Mouse (Mus musculus) spleen, postnatal 10 days (tissue): Measurements from ENCODE around the gene Trim40.

Experiments used
- DNase-seq, 2 experiments: peaks; one replicate each; pipeline ENCODE4 v3.0.0; 2021 to 2022; ENCODE audit warnings: low spot score in 2 of 2

Gene Trim40

GRCm38 (mm10) chr17:36890073-36890903 lies at the start of gene Trim40:
Gene Trim40 (minus strand): TSS chr17:36890123.
- no peak for DNase-seq

- no peak for DNase-seq
Measured at GRCm38 (mm10) chr17:36938056-36938455, 48.1 kb upstream of the Trim40 start.

GRCm38 (mm10) chr17:36931806-36932205 lies 41.9 kb upstream of the Trim40 start:
- no peak for DNase-seq

DNA sequence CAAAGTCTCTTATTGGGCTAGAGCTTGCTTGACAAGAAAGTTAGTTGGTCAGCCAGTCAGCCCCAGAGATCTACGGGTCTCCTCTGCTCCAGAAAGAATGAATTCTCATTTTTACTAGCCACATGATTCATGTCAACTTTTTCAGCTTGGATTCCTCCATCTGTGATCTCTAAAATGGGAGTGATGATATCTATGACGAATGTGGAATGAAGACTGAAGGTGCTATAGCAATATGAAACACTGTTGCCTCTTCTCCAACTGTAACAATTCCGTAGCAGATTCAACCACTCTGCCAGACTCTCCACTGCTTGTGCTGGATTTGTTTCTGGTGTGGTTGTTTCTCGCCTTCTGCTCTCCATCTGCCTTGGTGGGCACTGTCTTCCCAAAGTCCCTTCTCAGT lies 41.2 kb upstream of the Trim40 start:
- DNase-seq = no peak

- no peak for DNase-seq
Measured at GRCm38 (mm10) chr17:36930233-36930632, 40.3 kb upstream of the Trim40 start.

DNA sequence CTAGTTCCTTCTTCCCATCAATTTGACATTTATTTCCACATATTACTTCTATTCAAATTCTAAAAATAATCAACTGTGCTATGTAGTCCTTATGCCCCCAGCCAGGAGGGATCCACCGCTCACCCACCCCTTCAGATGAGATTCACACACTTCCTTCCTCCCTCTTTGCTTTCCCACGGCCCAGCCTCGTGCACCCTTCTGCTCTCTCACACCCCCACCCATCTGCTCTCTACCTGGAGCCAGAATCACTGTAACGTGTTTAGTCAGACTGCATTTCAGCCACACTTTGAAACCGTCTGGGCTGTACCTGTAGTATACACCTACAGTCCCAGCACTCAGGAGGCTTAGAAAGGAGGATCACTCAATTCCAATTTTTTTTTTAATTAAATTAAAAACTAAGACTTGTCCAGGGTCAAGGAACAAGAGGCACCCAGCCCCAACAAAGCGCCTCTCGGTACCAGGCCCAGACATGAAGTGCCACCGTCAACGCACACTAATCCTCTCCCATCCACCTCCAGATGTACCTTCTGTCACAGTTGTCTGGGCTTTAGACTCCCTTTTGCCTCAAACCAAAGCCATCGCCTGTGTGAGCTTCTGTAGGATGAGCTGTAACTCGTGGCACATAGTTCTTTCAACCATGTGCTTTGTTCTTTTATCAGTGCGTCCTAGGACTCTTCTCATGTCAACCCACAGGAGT lies 39.5 kb upstream of the Trim40 start:
- DNase-seq = no peak

GRCm38 (mm10) chr17:36927496-36928120 lies 37.7 kb upstream of the Trim40 start:
- no peak for DNase-seq

DNA sequence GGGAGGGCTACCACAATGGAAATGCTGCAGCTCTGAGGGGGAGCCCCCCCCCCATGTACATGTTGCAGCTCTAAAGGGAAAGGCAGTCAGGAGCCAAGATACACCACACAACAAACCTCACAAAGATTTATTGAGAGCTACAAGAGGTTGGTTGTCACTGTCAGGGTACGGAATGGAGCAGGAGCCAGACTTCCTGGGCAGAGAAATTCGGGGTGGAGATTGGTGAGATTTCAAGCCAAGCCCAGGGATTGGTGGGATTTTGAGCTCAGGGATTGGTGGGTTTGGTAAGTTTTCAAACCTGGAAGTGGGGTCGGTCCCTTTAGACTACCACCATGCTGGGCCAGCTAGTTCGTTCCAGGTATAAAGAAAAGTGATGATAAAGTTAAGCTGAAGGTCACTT lies 33.6 kb upstream of the Trim40 start:
- no peak for DNase-seq

DNA sequence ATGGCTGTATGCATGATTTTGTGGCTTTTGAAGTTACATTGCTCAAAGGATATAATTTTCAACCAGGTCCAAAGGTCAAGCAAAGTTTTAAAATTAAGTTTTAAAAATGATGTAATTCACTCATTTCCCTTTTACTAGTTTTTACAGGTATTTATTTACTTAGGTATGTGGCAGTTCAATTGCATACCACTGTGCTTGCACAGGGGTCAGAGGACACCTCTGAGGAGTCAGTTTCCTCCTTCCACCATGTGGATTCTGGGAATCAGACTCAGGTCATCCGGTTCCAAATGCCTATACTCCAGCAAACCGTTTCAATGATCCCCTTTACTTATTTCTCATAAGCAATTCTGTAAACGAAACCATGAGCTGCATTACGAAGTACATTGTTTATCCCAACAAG lies 32.8 kb upstream of the Trim40 start:
- no peak for DNase-seq

- DNase-seq = no peak
Measured at GRCm38 (mm10) chr17:36920239-36920638, 30.3 kb upstream of the Trim40 start.

DNA sequence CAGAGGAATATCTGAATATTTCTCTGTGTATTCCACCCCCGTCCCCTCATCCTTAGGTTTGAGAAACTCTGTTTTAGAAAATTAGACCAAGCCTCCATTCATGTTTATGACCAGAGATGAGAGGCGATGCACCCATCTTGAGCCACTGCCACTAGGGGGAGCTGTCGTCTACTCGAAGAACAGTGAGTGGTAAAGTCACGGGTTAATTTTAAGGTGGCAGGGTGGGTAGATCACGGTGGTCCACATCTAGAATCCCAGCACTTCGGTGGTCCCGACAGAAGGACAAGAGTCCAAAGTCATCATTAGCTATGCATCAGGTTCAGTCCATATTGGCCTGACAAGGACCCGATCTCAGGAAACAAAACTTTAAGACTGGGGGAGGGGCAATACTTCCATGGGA lies 25.2 kb upstream of the Trim40 start:
- DNase-seq = peak; percentile 50 to 82

- peak; percentile 66 to 88 for DNase-seq
Measured at GRCm38 (mm10) chr17:36914108-36914507, 24.2 kb upstream of the Trim40 start.

GRCm38 (mm10) chr17:36912031-36912430 lies 22.1 kb upstream of the Trim40 start:
- DNase-seq = no peak

DNA sequence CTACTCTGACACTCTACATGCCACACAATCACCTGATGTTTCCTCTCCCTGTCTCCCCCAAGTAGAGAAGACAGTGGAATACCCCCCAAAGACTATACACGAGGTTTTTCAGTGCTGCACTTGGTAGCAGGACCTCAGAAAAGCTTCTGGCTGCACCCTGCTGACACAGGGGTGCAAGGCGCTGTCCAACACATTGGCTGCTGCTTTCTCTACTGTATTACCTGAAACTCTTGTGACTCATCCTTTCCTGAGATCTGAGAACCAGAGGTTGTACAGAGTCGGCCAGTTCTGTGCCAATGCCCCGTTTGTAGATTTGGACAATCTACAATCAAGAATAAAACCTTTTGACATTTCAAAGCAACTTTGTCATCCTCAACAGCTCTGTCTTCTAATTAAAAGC lies 19.9 kb upstream of the Trim40 start:
- DNase-seq = no peak

DNA sequence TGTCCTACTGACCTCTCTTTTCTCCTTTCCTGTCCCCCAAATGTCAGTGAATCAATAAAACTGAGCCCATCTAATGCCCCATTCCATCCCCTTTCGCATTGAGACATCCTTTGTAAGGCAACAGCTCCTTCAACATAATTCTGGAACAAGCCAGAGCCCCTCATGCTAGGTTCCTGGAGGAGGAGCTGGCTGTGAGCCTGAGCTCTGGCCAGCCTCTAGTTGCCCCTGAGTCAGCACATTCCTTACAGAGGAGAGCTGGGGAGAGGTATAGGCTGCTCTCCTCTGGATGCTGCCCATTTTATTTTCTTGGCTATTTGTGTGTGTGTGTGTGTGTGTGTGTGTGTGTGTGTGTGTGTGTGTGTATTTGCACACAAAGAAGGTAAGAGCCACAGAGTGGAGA lies 18.3 kb upstream of the Trim40 start:
- no peak for DNase-seq

DNA sequence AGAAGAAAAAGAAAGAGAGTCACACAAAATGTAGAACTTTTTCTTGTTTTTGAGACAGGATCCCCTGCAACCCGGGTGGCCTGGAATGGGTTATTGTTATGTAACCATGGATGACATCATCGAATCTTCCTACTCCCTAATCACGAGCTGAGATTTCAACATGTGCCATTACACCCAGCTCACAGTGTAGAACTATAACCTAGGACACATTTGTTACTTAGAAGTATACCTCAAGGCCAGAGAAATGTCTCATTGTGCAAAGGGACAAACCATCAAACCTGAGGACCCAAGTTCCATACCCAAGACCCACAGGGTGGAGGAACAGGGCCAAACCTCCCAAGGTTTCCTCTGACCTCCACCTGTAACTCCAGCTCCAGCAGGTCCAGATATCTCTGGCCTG lies 13.7 kb upstream of the Trim40 start:
- no peak for DNase-seq

GRCm38 (mm10) chr17:36900691-36901090 lies 10.8 kb upstream of the Trim40 start:
- DNase-seq = no peak

GRCm38 (mm10) chr17:36900001-36900400 lies 10.1 kb upstream of the Trim40 start:
- DNase-seq = no peak

- DNase-seq = no peak
Measured at GRCm38 (mm10) chr17:36899376-36899775, 9.5 kb upstream of the Trim40 start.

DNA sequence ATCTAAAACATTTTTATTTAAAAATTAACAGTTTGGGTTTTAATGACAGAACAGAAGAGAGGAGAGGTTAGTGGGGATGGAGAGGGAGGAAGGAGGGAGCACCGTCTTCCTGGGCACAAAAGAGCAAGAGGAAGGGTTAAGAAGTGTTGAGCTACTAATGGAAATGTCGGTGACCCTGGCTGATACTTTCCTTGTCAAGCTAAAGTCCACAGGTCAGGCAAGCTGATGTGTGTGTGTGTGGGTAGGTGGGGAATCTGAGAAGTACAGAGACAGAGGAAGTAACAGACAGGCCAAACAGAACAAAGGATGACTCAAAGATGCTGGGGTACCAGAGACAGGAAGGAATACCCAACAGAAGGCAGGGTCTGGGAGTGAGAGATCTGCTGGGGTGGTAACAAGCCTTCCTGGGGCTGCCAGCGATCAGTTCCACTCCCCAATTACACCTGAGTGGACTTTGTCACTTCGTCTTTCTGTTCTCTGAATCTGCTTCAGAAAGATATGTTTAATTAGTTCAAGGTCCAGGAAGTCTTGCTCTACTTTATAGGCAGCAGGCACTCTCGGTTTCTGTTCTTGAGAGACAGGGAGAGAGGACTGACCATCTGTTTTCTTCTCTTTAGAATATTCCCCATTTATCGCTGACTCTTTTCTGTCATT lies 7.8 kb upstream of the Trim40 start, which contains the start of gene Trim31:
Trim31 (plus strand) TSS at position 567 of the 654 bp plus-strand sequence.
- no peak for DNase-seq

DNA sequence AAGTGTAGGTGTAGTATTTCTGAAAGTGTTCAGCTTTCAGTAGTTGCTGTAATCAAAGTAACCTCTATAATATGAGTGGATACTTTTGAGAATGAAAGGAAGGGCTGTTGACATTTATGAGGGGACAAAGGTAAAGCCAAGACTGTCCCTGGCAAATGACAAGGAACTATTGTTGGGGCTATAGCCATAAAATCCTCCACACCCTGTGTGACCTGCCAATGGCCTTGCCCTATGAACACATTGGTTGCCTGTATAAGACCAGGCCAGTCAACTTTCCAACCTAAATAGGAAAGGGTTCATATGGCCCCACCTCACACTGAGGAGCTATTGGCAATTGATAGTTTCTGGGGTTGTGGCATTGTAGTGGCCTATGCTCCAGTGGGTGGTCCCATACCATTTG lies 7.1 kb upstream of the Trim40 start:
- no peak for DNase-seq

GRCm38 (mm10) chr17:36896583-36896982 lies 6.7 kb upstream of the Trim40 start:
- peak in 1 of 2 experiments; percentile 54 for DNase-seq
